Mouse (Mus musculus) kidney, embryonic 15.5 days (tissue): Measurements from ENCODE around the gene Rtbdn. TPM values are rescaled to one million over a fixed set of nuclear protein-coding genes. Genes with fewer than 3 reads are reported as not detected.
A peak's percentile ranks its signal among the peaks of the same experiment; 100 is the strongest.

Experiments used
- ATAC-seq: fragments of 200-750 bp; cut with Nextera tagmentation; replicated peaks from 2 replicates; pipeline ENCODE4 v1.8.0; 2017; ENCODE audit warnings: moderate TSS enrichment; ENCODE audit not compliant: low FRiP score
- H3K27ac ChIP-seq: fragments of 300-500 bp; sonication (generic); 2 replicates; pipeline ENCODE4 v1.5.1; 2015; ENCODE audit warnings: mild to moderate bottlenecking, inconsistent platforms
- H3K27me3 ChIP-seq: fragments of 300-500 bp; sonication (generic); 2 replicates; pipeline ENCODE4 v1.6.1; 2015; ENCODE audit warnings: inconsistent platforms
- H3K36me3 ChIP-seq: fragments of 300-500 bp; sonication (generic); 2 replicates; pipeline ENCODE4 v1.6.1; 2015; ENCODE audit warnings: inconsistent platforms
- H3K4me1 ChIP-seq: fragments of 300-500 bp; sonication (generic); 2 replicates; pipeline ENCODE4 v1.6.1; 2015; ENCODE audit warnings: inconsistent platforms
- H3K4me2 ChIP-seq: fragments of 300-500 bp; sonication (generic); 2 replicates; pipeline ENCODE4 v1.6.1; 2015; ENCODE audit warnings: moderate library complexity, mild to moderate bottlenecking, inconsistent platforms
- H3K4me3 ChIP-seq: fragments of 300-500 bp; sonication (generic); replicated peaks from 2 replicates; pipeline ENCODE4 v1.5.1; 2015; ENCODE audit warnings: mild to moderate bottlenecking, inconsistent platforms
- H3K9ac ChIP-seq: fragments of 300-500 bp; sonication (generic); 2 replicates; pipeline ENCODE4 v1.6.1; 2015; ENCODE audit warnings: mild to moderate bottlenecking, inconsistent platforms
- H3K9me3 ChIP-seq: fragments of 300-500 bp; sonication (generic); replicated peaks from 2 replicates; pipeline ENCODE4 v1.6.1; 2016; ENCODE audit warnings: inconsistent platforms
- WGBS: fragments of 180-500 bp; shearing (Covaris S2); methylation state at CpG from one replicate; pipeline ENCODE4 v1.1.7; 2015; ENCODE audit warnings: mixed read lengths; 5-methylcytosine and 5-hydroxymethylcytosine counted together
- polyA plus RNA-seq: library from polyadenylated mRNA; unstranded; fragments of >200 nt; fragmentation: Nextera tagmentation; extraction: Ambion mirVana; gene quantifications from 2 replicates; pipeline ENCODE4 v1.2.1, GENCODE M21; 2015

The Rtbdn gene
- polyA plus RNA-seq, 1 experiment from 2014 or later: 0.45 TPM

DNA sequence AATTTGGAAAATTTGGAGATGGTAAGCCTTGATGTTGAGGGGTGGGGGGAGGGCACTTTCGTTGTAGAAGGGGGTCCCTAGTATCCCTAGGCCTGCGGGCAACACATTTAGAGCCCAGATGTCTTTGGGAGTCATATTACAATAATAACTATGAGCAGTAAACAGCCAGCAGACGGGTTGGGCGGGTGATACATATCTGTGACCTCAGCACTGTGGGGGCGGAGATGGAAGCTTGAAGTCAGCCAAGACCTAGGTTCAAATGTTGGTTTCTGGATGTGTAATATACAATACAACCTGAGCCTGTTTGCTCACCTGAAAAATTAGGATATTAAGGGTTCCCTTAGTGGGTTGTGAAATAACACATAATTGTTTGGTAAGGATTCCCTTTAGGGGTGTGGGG is 36.8 kb upstream of the Rtbdn start:
- ATAC-seq: no peak
- Histone ChIP-seq H3K27ac (no peak overlapping the region), H3K9ac (no peak overlapping the region), H3K36me3 (no peaks in the 10 kb centered on the region), H3K9me3 (no peaks in the 10 kb centered on the region), H3K4me1 (peaks cover 27% of the 10 kb centered on the region), H3K4me2 (no peak overlapping the region), H3K27me3 (peaks cover 47% of the 10 kb centered on the region), H3K4me3 (no peak overlapping the region)
- WGBS: 54% methylated on average over 5 of the region's 5 CpGs

DNA sequence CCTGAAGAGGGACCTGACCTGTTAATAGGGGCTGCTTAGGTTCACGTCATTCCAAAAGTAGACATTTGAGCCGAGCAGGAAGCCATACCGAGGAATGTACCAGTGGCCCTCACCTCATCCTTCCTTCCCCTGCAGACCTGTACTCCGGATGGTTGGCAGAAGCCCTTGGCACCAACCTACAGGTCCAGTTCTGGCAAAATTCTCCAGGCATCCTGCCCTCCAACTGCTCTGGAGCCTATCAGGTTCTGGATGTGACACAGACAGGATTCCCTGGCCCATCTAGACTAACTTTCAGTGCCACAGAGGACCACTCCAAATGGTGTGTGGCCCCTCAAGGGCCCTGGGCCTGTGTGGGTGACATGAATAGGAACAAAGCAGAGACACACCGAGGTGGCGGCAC is 36.2 kb upstream of the Rtbdn start:
- no peak for ATAC-seq
- Histone ChIP-seq H3K9ac (no peak overlapping the region), H3K4me2 (no peak overlapping the region), H3K4me3 (no peak overlapping the region), H3K4me1 (peaks cover 27% of the 10 kb centered on the region), H3K27ac (no peak overlapping the region), H3K27me3 (peaks cover 47% of the 10 kb centered on the region), H3K36me3 (no peaks in the 10 kb centered on the region), H3K9me3 (no peaks in the 10 kb centered on the region; the same call in 1 of the 2 replicates)
- 84% methylated on average over 6 of the region's 6 CpGs for WGBS

DNA sequence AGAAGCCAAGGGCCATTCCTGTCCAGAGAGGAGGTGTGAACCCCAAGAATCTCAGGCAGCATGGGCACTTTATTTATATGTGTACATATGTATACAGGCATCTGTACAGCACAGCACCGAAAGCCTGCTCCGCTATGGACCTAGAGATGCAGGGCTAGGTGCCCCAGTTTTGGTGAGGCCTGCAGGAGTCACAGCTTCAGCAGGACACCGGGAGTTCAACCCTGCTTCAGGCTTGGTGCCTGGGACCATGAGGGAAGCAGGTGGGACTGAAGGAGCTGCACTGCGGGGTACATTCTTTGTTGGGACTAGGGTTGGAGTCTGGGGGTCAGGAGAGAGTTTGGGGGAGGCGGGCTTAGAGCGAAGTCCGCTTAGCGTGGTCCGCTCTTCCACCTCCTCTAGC is 34.9 kb upstream of the Rtbdn start:
- ATAC-seq: no peak
- Histone ChIP-seq H3K4me3 (no peak overlapping the region), H3K36me3 (no peaks in the 10 kb centered on the region), H3K27ac (no peak overlapping the region), H3K9ac (no peak overlapping the region), H3K27me3 (peaks cover 59% of the 10 kb centered on the region), H3K4me2 (no peak overlapping the region), H3K9me3 (no peaks in the 10 kb centered on the region; the same call in 1 of the 2 replicates), H3K4me1 (peaks cover 27% of the 10 kb centered on the region)
- 82% methylated on average over 9 of the region's 9 CpGs for WGBS

DNA sequence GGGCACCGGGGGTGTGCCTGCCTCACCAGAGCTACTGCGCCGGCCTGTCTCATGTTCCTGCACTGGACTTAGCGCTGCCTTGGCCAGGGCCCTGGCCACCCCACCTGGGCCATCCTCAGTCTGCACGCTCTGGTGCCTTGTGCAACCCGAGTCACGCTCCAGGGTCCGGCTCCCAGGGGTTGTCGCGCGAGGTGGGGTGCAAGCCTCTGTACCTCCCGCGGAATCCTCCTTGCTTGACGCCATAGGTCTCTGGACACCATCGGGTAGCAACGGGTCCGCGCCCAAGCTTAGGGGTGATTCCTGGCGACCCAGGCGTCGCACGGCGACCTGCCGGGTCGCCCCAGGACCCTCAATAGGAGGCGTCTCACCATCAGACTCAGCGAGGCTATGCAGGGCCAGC is 34.4 kb upstream of the Rtbdn start:
- H3K9me3 ChIP-seq: no peaks in the 10 kb centered on the region; the same call in 1 of the 2 replicates
- peaks cover 64% of the 10 kb centered on the region for H3K27me3 ChIP-seq
- WGBS: 15% methylated on average over 27 of the region's 27 CpGs
- ATAC-seq: no peak
- H3K9ac ChIP-seq: no peak overlapping the region
- H3K36me3 ChIP-seq: no peaks in the 10 kb centered on the region
- peak overlapping the region; percentile 49 for H3K4me3 ChIP-seq
- peak overlapping the region; percentile 87 for H3K4me2 ChIP-seq
- peaks cover 27% of the 10 kb centered on the region for H3K4me1 ChIP-seq
- no peak overlapping the region for H3K27ac ChIP-seq

DNA sequence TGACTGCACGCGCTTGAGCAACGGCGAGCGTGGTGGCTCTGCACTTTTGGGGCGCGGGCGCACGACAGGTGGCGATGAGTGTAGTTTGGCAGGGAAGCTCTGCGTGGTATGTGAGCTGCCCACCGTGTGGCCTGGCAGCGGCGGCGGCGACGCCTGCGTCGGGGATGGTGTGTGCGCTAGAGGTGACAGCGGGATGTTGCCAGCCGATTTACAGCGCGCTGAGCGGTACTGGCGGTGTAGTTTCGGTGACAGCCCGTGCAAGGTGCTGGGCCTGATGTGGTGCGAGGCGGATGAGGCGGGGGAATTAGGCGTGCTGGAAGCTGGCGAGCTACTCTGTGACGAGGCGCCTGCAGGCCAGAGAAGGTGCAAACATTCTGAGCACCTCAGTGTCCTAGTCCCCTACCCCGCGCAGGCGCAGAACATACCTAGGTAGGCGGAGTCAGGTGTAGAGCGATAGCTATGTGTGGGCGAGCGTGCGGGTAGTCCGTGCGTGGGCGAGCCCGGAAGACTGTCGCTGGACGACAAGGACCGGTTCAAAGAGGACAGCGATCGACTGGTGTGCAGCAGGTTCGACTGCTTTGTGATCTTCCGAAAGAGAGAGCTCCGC is 33.8 kb upstream of the Rtbdn start:
- peak overlapping the region; percentile 37 for H3K9ac ChIP-seq
- H3K4me1 ChIP-seq: peaks cover 30% of the 10 kb centered on the region
- peaks cover 71% of the 10 kb centered on the region for H3K27me3 ChIP-seq
- no peak overlapping the region for H3K27ac ChIP-seq
- H3K9me3 ChIP-seq: no peaks in the 10 kb centered on the region; the same call in 1 of the 2 replicates
- peak overlapping the region; percentile 87 for H3K4me2 ChIP-seq
- WGBS: 1% methylated on average over 55 of the region's 55 CpGs
- no peaks in the 10 kb centered on the region for H3K36me3 ChIP-seq
- H3K4me3 ChIP-seq: peak overlapping the region; percentile 49
- peak; percentile 52; the same call in 1 of the 2 replicates for ATAC-seq

DNA sequence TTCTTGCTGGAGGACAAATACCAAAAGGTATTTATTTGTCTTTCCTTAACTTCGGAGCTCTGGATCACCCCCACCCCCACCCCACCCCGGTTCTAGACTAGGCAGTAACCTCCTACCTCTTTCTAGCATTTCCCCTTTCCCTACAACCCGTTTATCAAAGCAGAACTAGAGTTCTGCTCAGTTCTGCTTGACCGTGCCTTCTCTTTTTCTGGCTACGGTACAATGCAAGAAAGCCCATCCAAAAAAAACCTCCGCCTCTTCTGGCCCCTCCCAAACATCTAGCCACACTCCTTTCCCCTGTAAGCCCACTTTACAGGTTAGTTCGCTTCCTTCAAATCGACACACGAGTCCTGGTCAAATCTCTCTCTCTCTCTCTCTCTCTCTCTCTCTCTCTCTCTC is 33.3 kb upstream of the Rtbdn start:
- H3K27ac ChIP-seq: no peak overlapping the region
- no peak for ATAC-seq
- 13% methylated on average over 9 of the region's 9 CpGs for WGBS
- H3K4me3 ChIP-seq: peak overlapping the region; percentile 49
- H3K27me3 ChIP-seq: peaks cover 76% of the 10 kb centered on the region
- H3K4me1 ChIP-seq: peaks cover 28% of the 10 kb centered on the region
- H3K9ac ChIP-seq: peak overlapping the region; percentile 37
- H3K9me3 ChIP-seq: no peaks in the 10 kb centered on the region; the same call in 1 of the 2 replicates
- peak overlapping the region; percentile 87 for H3K4me2 ChIP-seq
- H3K36me3 ChIP-seq: no peaks in the 10 kb centered on the region

DNA sequence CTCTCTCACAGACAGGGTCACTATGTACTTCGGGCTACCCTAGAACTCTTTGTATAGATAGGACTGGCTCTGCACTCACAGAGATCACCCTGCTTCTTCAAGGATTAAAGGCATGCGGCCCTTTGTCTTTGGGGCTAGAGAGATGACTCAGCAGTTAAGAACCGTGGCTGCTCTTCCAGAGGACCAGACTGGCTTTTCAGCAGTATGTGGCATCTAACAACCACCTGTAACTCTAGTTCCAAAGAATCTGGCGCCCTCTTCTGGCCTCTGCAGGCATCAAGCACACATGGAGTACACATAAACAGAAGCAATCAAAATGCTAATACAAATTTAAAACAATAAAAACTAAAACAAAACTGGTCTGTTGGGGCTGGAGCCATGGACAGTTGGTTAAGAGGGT is 32.8 kb upstream of the Rtbdn start:
- WGBS: 24% methylated on average over 4 of the region's 4 CpGs
- no peak overlapping the region for H3K27ac ChIP-seq
- no peak overlapping the region for H3K9ac ChIP-seq
- H3K27me3 ChIP-seq: peaks cover 77% of the 10 kb centered on the region
- H3K9me3 ChIP-seq: no peaks in the 10 kb centered on the region; the same call in 1 of the 2 replicates
- H3K4me2 ChIP-seq: peak overlapping the region; percentile 87
- peaks cover 25% of the 10 kb centered on the region for H3K4me1 ChIP-seq
- H3K4me3 ChIP-seq: peak overlapping the region; percentile 49
- no peaks in the 10 kb centered on the region for H3K36me3 ChIP-seq
- ATAC-seq: no peak

DNA sequence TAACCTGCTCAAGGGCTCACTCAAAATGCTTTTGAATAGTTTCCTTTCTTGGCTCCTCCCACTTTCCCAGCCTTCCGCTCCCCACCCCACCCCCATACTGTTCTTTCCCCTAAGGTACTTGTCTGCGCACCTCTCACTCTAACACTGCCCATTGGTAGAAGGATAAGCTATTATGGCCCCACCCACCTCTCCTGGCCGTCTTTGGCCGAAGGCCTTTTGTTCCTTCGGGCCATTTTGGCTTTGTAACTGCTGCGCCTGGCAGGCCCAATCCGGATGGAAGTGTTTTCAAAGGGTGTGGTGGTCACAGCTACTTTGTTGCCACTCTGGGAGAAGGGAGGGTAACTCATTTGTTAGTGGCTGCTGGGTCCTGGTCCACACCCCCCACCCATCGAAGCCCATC is 31.5 kb upstream of the Rtbdn start:
- ATAC-seq: no peak
- H3K4me2 ChIP-seq: no peak overlapping the region

DNA sequence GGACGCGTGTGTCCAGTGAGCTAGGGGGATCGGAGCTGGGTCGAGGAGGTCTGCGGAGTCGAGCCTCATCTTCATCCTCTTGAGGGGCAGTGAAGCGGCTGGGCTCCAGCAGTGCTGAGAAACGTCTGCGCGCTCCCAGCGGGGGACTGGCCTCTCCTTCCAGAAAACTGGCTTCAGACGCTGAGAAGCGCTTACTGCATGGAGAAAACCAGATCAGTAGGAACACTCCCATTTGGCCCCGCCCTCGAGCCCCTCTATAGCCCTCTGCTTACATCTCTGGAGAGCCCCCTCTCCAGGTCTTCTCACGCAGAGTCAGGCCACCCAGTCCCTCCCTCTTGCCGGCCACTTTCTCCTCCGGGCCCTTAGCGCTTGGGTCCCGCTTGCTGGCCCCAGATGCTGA is 29.0 kb upstream of the Rtbdn start:
- no peak overlapping the region for H3K4me3 ChIP-seq
- H3K27me3 ChIP-seq: peaks cover 53% of the 10 kb centered on the region
- H3K4me1 ChIP-seq: peaks cover 12% of the 10 kb centered on the region
- 20% methylated on average over 20 of the region's 20 CpGs for WGBS
- H3K27ac ChIP-seq: no peak overlapping the region
- H3K9me3 ChIP-seq: no peaks in the 10 kb centered on the region; the same call in 1 of the 2 replicates
- H3K36me3 ChIP-seq: no peaks in the 10 kb centered on the region
- H3K9ac ChIP-seq: no peak overlapping the region
- ATAC-seq: no peak
- no peak overlapping the region for H3K4me2 ChIP-seq

More for the DNA sequence above, 31.5 kb upstream of the Rtbdn start:
- peaks cover 76% of the 10 kb centered on the region for H3K27me3 ChIP-seq
- no peaks in the 10 kb centered on the region for H3K36me3 ChIP-seq
- no peak overlapping the region for H3K4me3 ChIP-seq
- WGBS: 83% methylated on average over 8 of the region's 8 CpGs
- peaks cover 20% of the 10 kb centered on the region for H3K4me1 ChIP-seq
- no peak overlapping the region for H3K9ac ChIP-seq
- no peaks in the 10 kb centered on the region; the same call in 1 of the 2 replicates for H3K9me3 ChIP-seq
- H3K27ac ChIP-seq: no peak overlapping the region

DNA sequence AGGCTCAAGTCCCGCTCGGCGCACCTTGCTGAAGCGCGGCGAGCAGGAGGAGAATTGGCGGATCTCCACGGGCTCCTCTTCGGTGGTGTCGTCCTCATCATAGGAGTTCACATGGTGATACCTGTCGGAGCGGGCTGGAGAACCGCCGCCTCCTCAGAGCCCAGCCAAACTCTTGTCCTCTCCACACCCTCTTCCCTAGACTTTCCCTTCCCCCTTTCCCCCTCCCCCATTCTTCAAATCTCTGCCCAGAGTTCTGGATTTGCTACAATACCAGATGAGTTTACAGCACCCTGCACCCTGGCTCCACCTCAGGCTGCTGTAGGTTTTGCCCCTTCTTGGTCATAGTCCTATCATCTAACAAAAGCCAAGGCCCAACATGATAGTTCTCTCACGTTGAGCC is 28.1 kb upstream of the Rtbdn start:
- peaks cover 52% of the 10 kb centered on the region for H3K27me3 ChIP-seq
- no peak overlapping the region for H3K4me3 ChIP-seq
- H3K36me3 ChIP-seq: no peaks in the 10 kb centered on the region
- no peak overlapping the region for H3K9ac ChIP-seq
- ATAC-seq: no peak
- WGBS: 89% methylated on average over 15 of the region's 15 CpGs
- H3K4me1 ChIP-seq: 0 out of 2 replicates have a peak, but pooled peaks cover 4% of the 10 kb centered on the region
- no peak overlapping the region for H3K27ac ChIP-seq
- H3K9me3 ChIP-seq: no peaks in the 10 kb centered on the region; the same call in 1 of the 2 replicates
- no peak overlapping the region for H3K4me2 ChIP-seq

DNA sequence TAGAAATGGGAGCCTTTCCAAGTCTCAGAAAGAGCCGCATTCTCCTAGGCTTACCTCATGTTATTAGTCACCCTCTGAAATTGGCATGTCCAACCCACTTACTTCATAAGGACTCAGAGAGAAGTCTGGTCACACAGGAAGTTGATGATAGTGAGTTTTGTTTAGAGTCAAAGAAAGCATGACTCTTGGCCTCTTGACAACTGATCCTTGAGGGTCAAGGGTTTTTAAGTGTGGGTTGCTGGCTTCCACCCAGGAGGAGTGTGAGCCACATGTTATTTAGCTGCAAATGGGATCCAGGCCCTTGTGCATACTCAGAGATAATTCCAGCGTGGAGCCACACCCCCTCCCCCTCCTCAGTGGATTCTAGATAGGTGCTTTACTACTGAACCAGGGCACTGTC is 25.2 kb upstream of the Rtbdn start:
- WGBS: 83% methylated on average over 2 of the region's 2 CpGs
- H3K4me1 ChIP-seq: 0 out of 2 replicates have a peak, but pooled peaks cover 4% of the 10 kb centered on the region
- no peak overlapping the region for H3K4me2 ChIP-seq
- H3K27me3 ChIP-seq: peaks cover 46% of the 10 kb centered on the region
- H3K9ac ChIP-seq: no peak overlapping the region
- H3K9me3 ChIP-seq: no peaks in the 10 kb centered on the region
- ATAC-seq: no peak
- H3K27ac ChIP-seq: no peak overlapping the region
- H3K4me3 ChIP-seq: no peak overlapping the region
- no peaks in the 10 kb centered on the region for H3K36me3 ChIP-seq

DNA sequence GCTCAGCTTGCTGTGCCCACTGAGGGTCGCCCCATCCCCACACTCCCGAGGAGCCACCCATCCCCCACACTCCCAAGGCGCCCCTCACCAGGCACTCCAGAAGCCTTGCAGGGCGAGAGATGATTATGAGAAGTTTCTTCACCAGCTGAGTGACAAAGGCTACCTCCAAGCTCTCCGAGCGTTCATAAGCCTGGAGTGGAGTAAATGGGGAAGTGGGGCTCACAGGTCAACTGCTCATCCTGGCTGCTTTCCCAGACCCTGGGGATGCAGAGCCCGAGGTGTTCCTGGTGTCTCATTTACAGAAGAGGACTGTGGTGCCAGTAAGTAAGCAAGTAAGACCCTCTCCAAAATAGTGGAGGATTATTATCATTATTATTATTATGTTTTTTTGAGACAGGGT is 21.2 kb upstream of the Rtbdn start:
- WGBS: 68% methylated on average over 7 of the region's 7 CpGs
- no peaks in the 10 kb centered on the region for H3K36me3 ChIP-seq
- ATAC-seq: no peak
- H3K9ac ChIP-seq: no peak overlapping the region
- no peak overlapping the region for H3K4me3 ChIP-seq
- no peak overlapping the region for H3K27ac ChIP-seq
- no peak overlapping the region for H3K4me2 ChIP-seq
- H3K4me1 ChIP-seq: peaks cover 10% of the 10 kb centered on the region
- peaks cover 37% of the 10 kb centered on the region for H3K27me3 ChIP-seq
- no peaks in the 10 kb centered on the region for H3K9me3 ChIP-seq

DNA sequence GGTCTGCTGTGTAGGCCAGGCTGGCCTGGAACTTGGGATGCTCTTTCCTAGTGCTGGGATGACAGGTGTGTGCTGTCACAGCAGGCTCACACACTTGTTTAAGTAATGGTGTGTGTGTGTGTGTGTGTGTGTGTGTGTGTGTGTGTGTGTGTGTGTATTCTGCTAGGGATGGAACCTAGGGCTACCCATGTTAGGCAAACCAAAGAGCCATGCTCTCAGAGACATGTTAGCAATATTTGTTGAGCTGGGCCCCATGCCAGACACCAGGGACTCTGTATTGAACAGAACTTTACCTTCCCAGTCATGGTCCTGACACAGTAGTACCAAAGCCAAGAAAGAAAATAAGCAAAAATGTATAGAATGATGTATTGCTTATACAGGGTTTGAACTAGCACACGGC is 19.3 kb upstream of the Rtbdn start:
- H3K27me3 ChIP-seq: peaks cover 55% of the 10 kb centered on the region
- no peak overlapping the region for H3K4me2 ChIP-seq
- H3K36me3 ChIP-seq: no peaks in the 10 kb centered on the region
- H3K4me1 ChIP-seq: peaks cover 10% of the 10 kb centered on the region
- 90% methylated on average over 1 of the region's 1 CpGs for WGBS
- no peak overlapping the region for H3K27ac ChIP-seq
- no peak overlapping the region for H3K9ac ChIP-seq
- H3K9me3 ChIP-seq: no peaks in the 10 kb centered on the region
- ATAC-seq: no peak
- no peak overlapping the region for H3K4me3 ChIP-seq
